Mouse (Mus musculus): Measurements from ENCODE around the gene Efnb1. TPM values are rescaled to one million over a fixed set of nuclear protein-coding genes. Genes with fewer than 3 reads are reported as not detected.

The Efnb1 gene
- polyA plus RNA-seq, 2 experiments, result 2.4 to 3.6 TPM

DNA sequence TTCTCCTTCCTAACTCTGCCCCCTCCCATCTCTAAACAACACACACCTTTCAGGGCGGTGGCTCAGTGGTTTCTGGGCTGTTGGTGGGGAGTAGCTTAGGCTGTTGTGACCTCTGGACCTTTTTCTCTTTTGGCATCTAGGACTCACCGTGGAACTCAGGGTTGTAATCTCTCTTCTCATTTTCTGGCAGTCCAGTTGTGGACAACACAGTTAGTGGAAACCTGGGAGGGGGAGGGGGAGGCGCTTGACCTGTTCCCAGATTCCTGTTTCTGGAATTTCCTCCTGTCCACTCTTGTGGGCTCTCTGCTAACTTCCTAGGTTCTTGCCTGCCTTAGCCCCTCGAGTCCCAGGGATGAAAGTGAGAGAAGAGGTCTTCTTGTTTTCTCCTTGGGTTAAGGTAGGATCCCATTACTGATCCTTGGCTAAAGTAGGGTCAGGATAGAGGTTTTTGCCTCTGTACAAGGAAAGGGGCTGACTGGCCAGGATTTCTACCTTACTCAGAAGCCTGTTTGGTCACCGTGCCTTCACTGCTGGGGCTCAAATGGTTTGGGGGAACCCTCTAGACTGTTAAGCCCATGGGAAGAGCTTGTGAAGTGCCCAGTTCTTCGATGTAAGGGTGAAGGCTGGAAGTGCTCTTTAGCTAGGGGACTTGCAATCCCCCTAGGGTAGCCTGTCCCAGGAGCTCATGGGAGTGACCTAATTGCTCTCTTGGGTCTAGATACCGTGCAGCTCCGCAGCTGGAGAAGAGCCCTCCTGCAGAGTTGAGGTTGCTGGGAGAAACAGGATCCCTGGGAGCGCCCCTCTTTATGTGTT, 2.2 kb downstream of the Efnb1 start:
- Histone ChIP-seq H3K9me3 (ENCODE audit: control insufficient read depth, low read length) (no peaks in the 10 kb centered on the region), H3K36me3 (replicated peaks; ENCODE audit: control insufficient read depth, insufficient read depth, low read depth) (no peaks in the 10 kb centered on the region), H3K4me1 (replicated peaks; ENCODE audit: control insufficient read depth in 2 of 2, insufficient read depth in 2 of 2, low read length in 1 of 2) (no peaks in the 10 kb centered on the region; a peak in 1 of 4 replicates), H3K9ac (replicated peaks) (no peak overlapping the region), H3K27ac (no peak overlapping the region), H3K27me3 (ENCODE audit: control insufficient read depth, insufficient read depth, low read length) (peaks cover 8% of the 10 kb centered on the region), H3K4me2 (ENCODE audit: low read depth) (peak overlapping the region; percentile 36), H3K4me3 (ENCODE audit: insufficient read depth in 1 of 2, low read depth in 2 of 2, low read length in 2 of 2) (peak overlapping the region; percentile 34 to 53; a peak in 3 of 4 replicates)
- DNase-seq (ENCODE audit: low read depth in 3 of 3, low spot score in 3 of 3) (no peak), ATAC-seq (ENCODE audit: insufficient read depth) (no peak)
- WGBS (ENCODE audit: insufficient replicate concordance), result 23% methylated on average over 9 of the region's 9 CpGs
- TF ChIP-seq CTCF (IDR thresholded peaks at IDR 0.05; ENCODE audit: low read depth), result no peak
- TF ChIP-seq EP300 (IDR thresholded peaks at IDR 0.05; ENCODE audit: low read depth), result no peak

DNA sequence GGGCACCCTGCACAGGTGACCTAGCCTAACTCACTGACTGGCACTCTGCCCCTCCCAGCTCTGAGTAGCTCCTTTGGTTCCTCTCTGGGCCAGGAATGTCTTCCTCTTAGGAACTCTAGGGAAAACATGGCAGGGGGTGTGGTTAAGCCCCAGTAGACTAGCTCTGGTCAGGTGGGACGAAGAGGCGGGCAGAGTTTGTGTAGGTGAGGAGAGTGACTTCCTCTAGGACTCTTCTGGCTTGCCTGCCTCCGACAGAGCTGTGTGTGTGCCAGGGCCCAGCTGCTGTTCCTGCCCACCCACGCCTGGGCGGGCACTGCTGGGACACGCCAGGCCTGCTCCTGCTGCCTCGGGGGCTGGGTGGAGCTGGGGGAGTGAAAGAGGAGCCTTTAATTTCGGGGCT, 5.1 kb downstream of the Efnb1 start:
- no peak overlapping the region for H3K9ac ChIP-seq (replicated peaks)
- H3K4me3 ChIP-seq (ENCODE audit: insufficient read depth in 1 of 2, low read depth in 2 of 2, low read length in 2 of 2), result no peak overlapping the region
- 62% methylated on average over 8 of the region's 8 CpGs for WGBS (ENCODE audit: insufficient replicate concordance)
- no peaks in the 10 kb centered on the region; a peak in 1 of 4 replicates for H3K4me1 ChIP-seq (replicated peaks; ENCODE audit: control insufficient read depth in 2 of 2, insufficient read depth in 2 of 2, low read length in 1 of 2)
- TF ChIP-seq EP300 (IDR thresholded peaks at IDR 0.05; ENCODE audit: low read depth) (no peak), CTCF (IDR thresholded peaks at IDR 0.05; ENCODE audit: low read depth) (no peak)
- no peak for DNase-seq (ENCODE audit: low read depth in 3 of 3, low spot score in 3 of 3)
- H3K36me3 ChIP-seq (replicated peaks; ENCODE audit: control insufficient read depth, insufficient read depth, low read depth), result no peaks in the 10 kb centered on the region
- H3K9me3 ChIP-seq (ENCODE audit: control insufficient read depth, low read length), result no peaks in the 10 kb centered on the region
- H3K27me3 ChIP-seq (ENCODE audit: control insufficient read depth, insufficient read depth, low read length), result peaks cover 8% of the 10 kb centered on the region
- no peak for ATAC-seq (ENCODE audit: insufficient read depth)
- H3K4me2 ChIP-seq (ENCODE audit: low read depth), result no peak overlapping the region
- H3K27ac ChIP-seq, result no peak overlapping the region

DNA sequence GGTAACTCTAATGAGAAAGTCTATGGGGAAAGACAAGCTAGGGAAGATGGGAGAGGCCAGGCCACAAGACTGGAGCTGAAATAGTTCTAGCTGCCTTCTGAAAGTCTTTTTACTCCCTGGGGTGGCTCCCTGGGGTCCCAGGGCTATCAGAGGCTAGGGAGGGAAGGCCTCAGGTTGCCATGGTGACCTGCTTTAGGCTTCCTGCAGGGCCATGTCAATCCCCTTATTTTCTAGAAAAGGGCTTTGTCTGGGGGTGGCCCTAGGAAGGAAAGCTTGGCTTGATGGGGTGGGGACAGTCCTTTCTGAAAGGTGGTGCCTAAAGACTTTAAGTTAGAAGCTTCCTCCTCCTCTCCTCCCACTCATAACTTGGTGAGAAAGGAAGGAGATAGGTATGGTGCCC, 6.0 kb downstream of the Efnb1 start:
- TF ChIP-seq EP300 (IDR thresholded peaks at IDR 0.05; ENCODE audit: low read depth) (no peak), CTCF (IDR thresholded peaks at IDR 0.05; ENCODE audit: low read depth) (no peak)
- no peak overlapping the region for H3K9ac ChIP-seq (replicated peaks)
- H3K36me3 ChIP-seq (replicated peaks; ENCODE audit: control insufficient read depth, insufficient read depth, low read depth), result no peaks in the 10 kb centered on the region
- no peak overlapping the region for H3K4me2 ChIP-seq (ENCODE audit: low read depth)
- H3K27ac ChIP-seq, result no peak overlapping the region
- ATAC-seq (ENCODE audit: insufficient read depth) (no peak), DNase-seq (ENCODE audit: low read depth in 3 of 3, low spot score in 3 of 3) (no peak)
- H3K4me3 ChIP-seq (ENCODE audit: insufficient read depth in 1 of 2, low read depth in 2 of 2, low read length in 2 of 2), result no peak overlapping the region
- H3K27me3 ChIP-seq (ENCODE audit: control insufficient read depth, insufficient read depth, low read length), result peaks cover 3% of the 10 kb centered on the region
- H3K9me3 ChIP-seq (ENCODE audit: control insufficient read depth, low read length), result no peaks in the 10 kb centered on the region
- H3K4me1 ChIP-seq (replicated peaks; ENCODE audit: control insufficient read depth in 2 of 2, insufficient read depth in 2 of 2, low read length in 1 of 2), result no peaks in the 10 kb centered on the region; a peak in 1 of 4 replicates

DNA sequence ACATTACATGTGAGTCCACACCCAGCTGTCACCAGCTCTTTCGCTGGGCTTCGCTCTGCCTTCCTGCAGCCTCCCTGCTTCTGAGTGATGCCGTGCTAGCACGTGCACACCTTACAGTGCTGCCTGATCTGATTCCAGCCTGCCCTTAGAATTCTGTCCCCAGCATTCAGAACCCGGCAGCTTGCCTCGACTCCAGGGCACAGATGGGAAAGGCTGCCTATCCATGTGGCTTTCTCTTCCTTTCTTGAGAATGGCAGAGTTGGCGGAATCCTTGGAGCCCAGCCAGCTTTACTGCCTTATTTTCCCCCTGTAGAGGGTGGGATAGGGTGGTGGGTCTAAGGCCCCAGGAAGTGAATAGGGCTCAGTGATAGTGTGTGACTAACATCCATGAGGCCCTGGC, 9.6 kb downstream of the Efnb1 start:
- H3K4me1 ChIP-seq (replicated peaks; ENCODE audit: control insufficient read depth in 2 of 2, insufficient read depth in 2 of 2, low read length in 1 of 2), result peaks cover 0 to 2% of the 10 kb centered on the region in 2 experiments; a peak in 1 of 4 replicates
- H3K36me3 ChIP-seq (replicated peaks; ENCODE audit: control insufficient read depth, insufficient read depth, low read depth), result no peaks in the 10 kb centered on the region
- ATAC-seq (ENCODE audit: insufficient read depth) (no peak), DNase-seq (ENCODE audit: low read depth in 3 of 3, low spot score in 3 of 3) (no peak)
- H3K4me2 ChIP-seq (ENCODE audit: low read depth), result no peak overlapping the region
- no peak for TF ChIP-seq EP300 (IDR thresholded peaks at IDR 0.05; ENCODE audit: low read depth)
- TF ChIP-seq CTCF (IDR thresholded peaks at IDR 0.05; ENCODE audit: low read depth), result no peak
- H3K4me3 ChIP-seq (ENCODE audit: insufficient read depth in 1 of 2, low read depth in 2 of 2, low read length in 2 of 2), result no peak overlapping the region
- no peaks in the 10 kb centered on the region for H3K9me3 ChIP-seq (ENCODE audit: control insufficient read depth, low read length)
- no peak overlapping the region for H3K9ac ChIP-seq (replicated peaks)
- no peak overlapping the region for H3K27ac ChIP-seq
- WGBS (ENCODE audit: insufficient replicate concordance), result 80% methylated on average over 7 of the region's 7 CpGs
- no peaks in the 10 kb centered on the region for H3K27me3 ChIP-seq (ENCODE audit: control insufficient read depth, insufficient read depth, low read length)

DNA sequence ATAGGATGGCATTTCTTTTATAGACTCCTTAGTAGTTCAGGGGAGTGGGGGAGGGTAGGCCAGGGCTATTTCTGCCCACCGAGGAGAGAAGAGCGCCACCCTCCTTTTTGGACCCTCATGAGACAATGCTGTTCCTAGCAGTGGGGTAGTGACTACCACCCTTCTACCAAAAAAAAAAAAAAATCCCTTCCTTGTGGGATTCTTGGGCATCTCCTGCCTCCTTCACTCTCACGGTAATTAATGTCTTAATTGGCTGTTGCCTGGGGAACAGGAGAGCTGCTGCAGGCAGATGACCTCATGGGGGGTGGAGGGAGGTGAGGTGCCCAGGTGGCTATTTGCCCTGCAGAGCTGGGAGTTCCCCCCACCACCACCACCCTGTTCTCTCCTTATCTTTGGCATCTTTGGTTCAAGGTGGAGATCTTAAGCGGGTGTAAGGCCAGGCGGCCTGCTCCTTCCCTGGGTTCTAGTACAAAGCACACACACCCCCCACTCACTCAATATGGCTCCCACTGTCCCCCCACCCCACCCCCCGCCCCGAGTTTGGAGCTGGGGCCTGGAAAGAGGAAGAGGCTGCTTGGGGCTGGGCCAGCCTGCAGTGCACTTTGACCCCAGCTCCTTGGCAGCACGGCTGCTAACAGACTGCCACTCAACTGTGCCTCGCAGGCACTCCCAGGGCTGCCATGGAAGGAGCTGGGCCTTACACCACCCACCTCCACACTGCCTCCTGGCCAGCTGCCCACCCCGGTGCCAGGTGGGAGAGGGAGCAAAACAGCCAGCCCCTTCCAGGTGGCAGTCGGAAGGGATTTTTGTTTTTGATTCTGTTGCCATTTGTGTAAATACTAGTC, 12.4 kb downstream of the Efnb1 start:
- Histone ChIP-seq H3K4me3 (ENCODE audit: insufficient read depth in 1 of 2, low read depth in 2 of 2, low read length in 2 of 2) (no peak overlapping the region), H3K27me3 (ENCODE audit: control insufficient read depth, insufficient read depth, low read length) (no peaks in the 10 kb centered on the region), H3K36me3 (replicated peaks; ENCODE audit: control insufficient read depth, insufficient read depth, low read depth) (no peaks in the 10 kb centered on the region), H3K9me3 (ENCODE audit: control insufficient read depth, low read length) (no peaks in the 10 kb centered on the region), H3K4me2 (ENCODE audit: low read depth) (no peak overlapping the region), H3K4me1 (replicated peaks; ENCODE audit: control insufficient read depth in 2 of 2, insufficient read depth in 2 of 2, low read length in 1 of 2) (peaks cover 0 to 5% of the 10 kb centered on the region in 2 experiments; a peak in 1 of 4 replicates), H3K27ac (no peak overlapping the region), H3K9ac (replicated peaks) (no peak overlapping the region)
- ATAC-seq (ENCODE audit: insufficient read depth), result no peak
- TF ChIP-seq CTCF (IDR thresholded peaks at IDR 0.05; ENCODE audit: low read depth), result no peak
- TF ChIP-seq EP300 (IDR thresholded peaks at IDR 0.05; ENCODE audit: low read depth), result no peak
- DNase-seq (ENCODE audit: low read depth in 3 of 3, low spot score in 3 of 3), result no peak
- 54% methylated on average over 10 of the region's 11 CpGs for WGBS (ENCODE audit: insufficient replicate concordance)
